Mouse (Mus musculus) cerebellum, postnatal 4 days (tissue): Measurements from ENCODE around the gene 2010111I01Rik.

ENCODE experiments used
- DNase-seq, 2 experiments: peaks; one replicate each; pipeline ENCODE4 v3.0.0; 2022; ENCODE audit warnings: low spot score in 2 of 2, mixed read lengths in 1 of 2

2010111I01Rik gene

DNA sequence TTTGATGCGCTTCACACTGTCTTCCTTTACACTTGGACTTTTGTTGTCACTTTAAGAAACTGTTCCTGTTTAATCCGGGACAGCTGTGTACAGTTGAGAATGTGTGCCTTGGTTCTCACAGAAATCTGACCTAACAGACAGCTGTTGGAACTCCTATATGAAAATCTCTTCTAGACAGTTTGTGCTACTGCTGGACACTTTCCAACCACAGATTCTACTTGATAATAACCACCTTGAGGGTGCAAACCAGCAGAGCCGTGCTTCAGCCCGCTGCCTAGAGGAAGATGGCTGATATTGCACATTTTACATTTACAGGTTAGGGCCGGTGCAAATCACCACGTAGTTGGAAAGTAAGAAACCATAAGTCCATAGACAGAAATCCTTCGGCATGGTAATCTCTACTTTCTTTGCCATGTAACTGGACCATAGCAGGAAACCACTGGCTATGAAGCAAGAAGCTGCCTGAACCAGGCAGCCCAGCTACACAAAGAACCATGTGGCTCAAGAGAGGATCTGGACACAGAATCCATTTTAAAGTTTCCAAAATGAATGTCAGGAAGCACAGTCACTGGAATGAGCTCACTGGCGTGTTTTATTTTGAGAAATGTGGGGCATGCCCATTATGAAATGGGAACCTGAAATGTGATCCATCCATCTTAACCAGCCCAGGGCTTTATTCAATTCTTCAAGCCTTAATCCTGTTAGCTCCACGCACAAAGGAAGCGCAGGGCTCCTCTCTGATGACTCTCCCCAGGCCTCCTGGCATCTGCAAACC lies 148.1 kb downstream of the 2010111I01Rik start:
- DNase-seq = no peak

- no peak for DNase-seq
Measured at GRCm38 (mm10) chr13:63113881-63114301, 149.2 kb downstream of the 2010111I01Rik start.

- DNase-seq = no peak
Measured at GRCm38 (mm10) chr13:63115187-63115784, 150.6 kb downstream of the 2010111I01Rik start.

- DNase-seq = no peak
Measured at GRCm38 (mm10) chr13:63117495-63118184, 152.9 kb downstream of the 2010111I01Rik start.

- no peak for DNase-seq
Measured at GRCm38 (mm10) chr13:63118682-63119081, 154.0 kb downstream of the 2010111I01Rik start.

GRCm38 (mm10) chr13:63120296-63120695 lies 155.6 kb downstream of the 2010111I01Rik start:
- no peak for DNase-seq

GRCm38 (mm10) chr13:63121747-63122146 lies 157.1 kb downstream of the 2010111I01Rik start:
- DNase-seq = no peak

DNA sequence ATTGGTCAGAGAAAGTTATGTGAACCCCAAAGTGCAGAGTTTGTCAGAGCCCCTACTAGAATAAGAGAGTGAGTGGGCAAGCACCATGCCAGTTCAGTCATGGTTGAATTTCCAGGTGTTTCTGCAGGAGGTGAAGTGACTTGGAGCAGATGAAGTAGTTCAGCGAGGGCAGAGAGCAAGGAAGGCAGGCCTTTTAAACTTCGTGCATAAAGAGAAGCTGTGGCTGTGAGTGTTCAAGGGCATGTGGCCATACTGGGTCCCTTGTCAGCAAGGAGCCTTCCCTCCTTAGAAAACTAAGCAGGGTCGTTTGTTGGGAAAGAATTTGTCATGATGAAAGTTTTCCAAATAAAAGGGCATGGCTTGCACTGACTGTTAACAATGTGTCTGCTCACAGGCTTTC lies 161.5 kb downstream of the 2010111I01Rik start:
- no peak for DNase-seq

- no peak for DNase-seq
Measured at GRCm38 (mm10) chr13:63127516-63127915, 162.8 kb downstream of the 2010111I01Rik start.

- DNase-seq = no peak
Measured at GRCm38 (mm10) chr13:63134879-63135421, 170.3 kb downstream of the 2010111I01Rik start.

GRCm38 (mm10) chr13:63135994-63136393 lies 171.3 kb downstream of the 2010111I01Rik start:
- no peak for DNase-seq

- no peak for DNase-seq
Measured at GRCm38 (mm10) chr13:63136775-63137174, 172.1 kb downstream of the 2010111I01Rik start.

- DNase-seq = no peak
Measured at GRCm38 (mm10) chr13:63138376-63139048, 173.8 kb downstream of the 2010111I01Rik start.

- no peak for DNase-seq
Measured at GRCm38 (mm10) chr13:63139463-63140226, 175.0 kb downstream of the 2010111I01Rik start.

DNA sequence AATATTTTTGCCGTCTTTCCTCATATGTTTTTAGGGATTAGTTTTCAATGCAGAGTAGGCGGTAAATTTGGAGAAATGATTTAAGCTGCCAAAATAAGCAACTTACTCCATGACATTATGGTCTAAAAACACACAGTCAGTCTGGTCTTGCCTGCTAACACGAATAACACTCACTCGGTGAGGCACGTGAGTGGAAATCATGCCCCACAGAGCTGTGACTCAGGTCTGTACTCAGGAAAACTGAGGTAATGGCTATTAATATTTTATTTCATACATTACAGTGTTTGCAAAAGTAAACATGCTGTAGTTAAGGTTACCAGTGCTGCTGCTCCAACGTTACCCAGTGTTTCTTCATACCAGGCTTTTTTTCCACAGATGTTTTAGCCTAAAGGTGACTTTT lies 176.1 kb downstream of the 2010111I01Rik start:
- no peak for DNase-seq

GRCm38 (mm10) chr13:63141275-63141674 lies 176.6 kb downstream of the 2010111I01Rik start:
- DNase-seq = no peak

DNA sequence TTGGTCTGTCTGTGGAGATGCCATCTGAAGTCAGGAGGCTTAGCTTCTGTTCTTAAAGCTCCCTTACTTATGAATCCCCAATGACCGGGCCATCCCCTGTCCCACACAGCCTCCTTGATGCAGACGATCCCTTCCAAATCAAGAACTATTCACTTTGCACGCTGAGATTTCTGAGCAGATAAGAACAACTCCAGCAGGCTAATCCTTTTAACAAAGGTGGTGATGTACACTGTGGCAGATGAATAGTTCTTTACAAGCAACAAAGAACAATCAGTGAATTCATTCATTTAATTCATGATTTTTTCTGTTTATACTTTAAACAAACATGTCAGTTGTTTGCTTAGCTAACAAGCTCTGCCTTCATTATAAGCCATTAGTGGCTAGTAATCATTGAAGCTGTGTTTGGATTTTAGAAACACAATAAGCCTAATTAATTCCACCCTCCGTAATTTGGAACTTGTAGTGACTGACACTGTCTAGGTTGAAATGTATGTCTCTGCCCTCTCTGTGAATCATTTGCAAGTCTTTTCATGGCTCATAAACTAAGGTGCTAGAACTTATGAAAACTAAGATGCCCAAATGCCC lies 182.0 kb downstream of the 2010111I01Rik start:
- no peak for DNase-seq

DNA sequence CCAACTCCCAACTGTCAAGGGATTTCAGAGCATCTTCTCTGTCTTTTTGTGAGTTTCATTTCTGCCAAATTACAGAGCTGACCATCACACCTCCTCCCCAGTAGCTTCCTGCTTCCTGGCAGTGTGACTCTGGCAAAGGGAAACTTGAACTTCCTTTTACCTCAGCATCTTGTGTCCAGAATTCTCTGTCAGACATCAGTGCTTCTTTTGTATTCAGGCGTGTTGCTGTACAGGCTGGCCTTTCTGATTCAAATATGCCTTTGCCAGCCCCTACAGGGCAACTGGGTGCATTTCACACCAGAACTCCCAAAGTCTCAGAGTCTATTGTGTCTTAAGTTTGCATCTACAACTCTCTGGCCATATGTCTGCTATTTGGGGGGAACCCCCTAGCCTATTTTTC lies 183.5 kb downstream of the 2010111I01Rik start:
- DNase-seq = no peak

- DNase-seq = no peak
Measured at GRCm38 (mm10) chr13:63150470-63151020, 185.9 kb downstream of the 2010111I01Rik start.

- DNase-seq = no peak
Measured at GRCm38 (mm10) chr13:63151028-63151738, 186.5 kb downstream of the 2010111I01Rik start.
